Mouse (Mus musculus) liver, embryonic 13.5 days (tissue): ENCODE data around the gene Cyp2w1. TPM values are rescaled to one million over a fixed set of nuclear protein-coding genes. Genes with fewer than 3 reads are reported as not detected.

ENCODE experiments used
- ATAC-seq: fragments of 200-750 bp; cut with Nextera tagmentation; 2 replicates; pipeline ENCODE4 v1.8.0; 2017; ENCODE audit warnings: low read depth, mild to moderate bottlenecking, moderate number of reproducible peaks, moderate library complexity
- DNase-seq: peaks from one replicate; pipeline ENCODE4 v3.0.0; 2022
- H3K27ac ChIP-seq: fragments of 300-500 bp; sonication (generic); 2 replicates; pipeline ENCODE4 v1.5.1; 2015; ENCODE audit warnings: moderate library complexity, mild to moderate bottlenecking, inconsistent platforms
- H3K27me3 ChIP-seq: fragments of 300-500 bp; sonication (generic); 2 replicates; pipeline ENCODE4 v1.6.1; 2015; ENCODE audit warnings: mild to moderate bottlenecking, inconsistent platforms
- H3K36me3 ChIP-seq: fragments of 300-500 bp; sonication (generic); 2 replicates; pipeline ENCODE4 v1.6.1; 2015; ENCODE audit warnings: mild to moderate bottlenecking, inconsistent platforms
- H3K4me1 ChIP-seq: fragments of 300-500 bp; sonication (generic); replicated peaks from 2 replicates; pipeline ENCODE4 v1.6.1; 2015; ENCODE audit warnings: inconsistent platforms
- H3K4me2 ChIP-seq: fragments of 300-500 bp; sonication (generic); 2 replicates; pipeline ENCODE4 v1.6.1; 2015; ENCODE audit warnings: inconsistent platforms, mild to moderate bottlenecking, moderate library complexity
- H3K4me3 ChIP-seq: fragments of 300-500 bp; sonication (generic); replicated peaks from 2 replicates; pipeline ENCODE4 v1.5.1; 2015; ENCODE audit warnings: mild to moderate bottlenecking, inconsistent platforms
- H3K9ac ChIP-seq: fragments of 300-500 bp; sonication (generic); 2 replicates; pipeline ENCODE4 v1.6.1; 2015; ENCODE audit warnings: mild to moderate bottlenecking, inconsistent platforms
- H3K9me3 ChIP-seq: fragments of 300-500 bp; sonication (generic); replicated peaks from 2 replicates; pipeline ENCODE4 v1.6.1; 2016; ENCODE audit warnings: inconsistent platforms
- WGBS: fragments of 180-500 bp; shearing (Covaris S2); methylation state at CpG from one replicate; pipeline ENCODE4 v1.1.7; 2015; ENCODE audit not compliant: insufficient replicate concordance; 5-methylcytosine and 5-hydroxymethylcytosine counted together
- polyA plus RNA-seq: library from polyadenylated mRNA; unstranded; fragments of >200 nt; fragmentation: Nextera tagmentation; extraction: Ambion mirVana; gene quantifications from 2 replicates; pipeline ENCODE4 v1.2.1, GENCODE M21; 2015

Gene Cyp2w1
- polyA plus RNA-seq, 1 experiment from 2014 or later = not detected

- peak within 1 kb of the TSS; percentile 39 for H3K9ac ChIP-seq
- DNase-seq (no peak), ATAC-seq (no peak)
- H3K9me3 ChIP-seq = no peaks in the 10 kb centered on the region
- H3K36me3 ChIP-seq = no peaks in the 10 kb centered on the region
- H3K27ac ChIP-seq = peak within 1 kb of the TSS; percentile 43
- H3K4me1 ChIP-seq = peaks cover 75% of the 10 kb centered on the region
- peak within 1 kb of the TSS; percentile 30; the same call in 1 of the 2 replicates for H3K4me2 ChIP-seq
- WGBS = 43% methylated on average over 5 of the region's 5 CpGs
- no peaks in the 10 kb centered on the region for H3K27me3 ChIP-seq
- H3K4me3 ChIP-seq = no peak within 1 kb of the TSS
Observed at GRCm38 (mm10) chr5:139351134-139351533, 1.3 kb upstream of the Cyp2w1 start, which contains the start of gene Cox19. TSS of gene Cox19 (minus strand) at chr5:139351418.

DNA sequence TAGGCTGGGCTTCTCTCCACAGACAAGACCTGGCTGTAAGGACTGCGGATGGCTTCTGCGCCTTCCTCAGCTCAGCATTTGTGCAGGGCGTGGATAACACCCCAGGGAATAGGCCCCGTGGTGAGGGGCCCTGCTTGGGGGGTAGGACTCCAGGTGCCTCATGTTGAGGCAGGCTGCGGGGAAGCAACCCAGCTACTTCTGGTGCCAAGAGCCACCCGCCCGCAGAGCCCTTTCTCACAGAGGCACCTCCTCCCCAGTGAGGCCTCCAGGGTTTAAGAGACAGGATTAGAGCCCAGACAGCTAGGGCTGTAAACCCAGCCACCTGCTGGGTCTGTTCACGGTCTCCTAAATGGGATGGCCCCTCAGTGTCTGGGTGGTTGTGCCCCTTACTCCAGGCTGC, 789 bp upstream of the Cyp2w1 start:
- H3K4me2 ChIP-seq = no peak overlapping the region
- H3K27me3 ChIP-seq = no peaks in the 10 kb centered on the region
- WGBS = 28% methylated on average over 8 of the region's 8 CpGs
- peaks cover 71% of the 10 kb centered on the region for H3K4me1 ChIP-seq
- H3K9ac ChIP-seq = peak overlapping the region; percentile 5; the same call in 1 of the 2 replicates
- no peak for DNase-seq
- ATAC-seq = no peak
- H3K4me3 ChIP-seq = no peak overlapping the region
- H3K27ac ChIP-seq = peak overlapping the region; percentile 32; the same call in 1 of the 2 replicates
- no peaks in the 10 kb centered on the region for H3K36me3 ChIP-seq
- H3K9me3 ChIP-seq = no peaks in the 10 kb centered on the region

- Histone ChIP-seq H3K9ac (no peak overlapping the region), H3K27me3 (no peaks in the 10 kb centered on the region), H3K4me3 (no peak overlapping the region), H3K9me3 (no peaks in the 10 kb centered on the region), H3K4me2 (no peak overlapping the region), H3K4me1 (peaks cover 61% of the 10 kb centered on the region), H3K36me3 (no peaks in the 10 kb centered on the region), H3K27ac (no peak overlapping the region)
- WGBS = 51% methylated on average over 10 of the region's 10 CpGs
- DNase-seq (peak; percentile 47), ATAC-seq (no peak)
Observed at GRCm38 (mm10) chr5:139353496-139353895, 1.1 kb downstream of the Cyp2w1 start.

- no peak overlapping the region for H3K4me3 ChIP-seq
- no peak for ATAC-seq
- no peaks in the 10 kb centered on the region for H3K36me3 ChIP-seq
- peaks cover 57% of the 10 kb centered on the region for H3K4me1 ChIP-seq
- H3K9ac ChIP-seq = no peak overlapping the region
- H3K9me3 ChIP-seq = no peaks in the 10 kb centered on the region
- H3K27me3 ChIP-seq = no peaks in the 10 kb centered on the region
- no peak for DNase-seq
- H3K27ac ChIP-seq = no peak overlapping the region
- 74% methylated on average over 11 of the region's 11 CpGs for WGBS
- H3K4me2 ChIP-seq = no peak overlapping the region
Observed at GRCm38 (mm10) chr5:139353946-139354345, 1.5 kb downstream of the Cyp2w1 start.

- Histone ChIP-seq H3K27ac (no peak overlapping the region), H3K27me3 (no peaks in the 10 kb centered on the region)
- 32% methylated on average over 19 of the region's 19 CpGs for WGBS
Observed at GRCm38 (mm10) chr5:139355235-139355772, 2.9 kb downstream of the Cyp2w1 start.

DNA sequence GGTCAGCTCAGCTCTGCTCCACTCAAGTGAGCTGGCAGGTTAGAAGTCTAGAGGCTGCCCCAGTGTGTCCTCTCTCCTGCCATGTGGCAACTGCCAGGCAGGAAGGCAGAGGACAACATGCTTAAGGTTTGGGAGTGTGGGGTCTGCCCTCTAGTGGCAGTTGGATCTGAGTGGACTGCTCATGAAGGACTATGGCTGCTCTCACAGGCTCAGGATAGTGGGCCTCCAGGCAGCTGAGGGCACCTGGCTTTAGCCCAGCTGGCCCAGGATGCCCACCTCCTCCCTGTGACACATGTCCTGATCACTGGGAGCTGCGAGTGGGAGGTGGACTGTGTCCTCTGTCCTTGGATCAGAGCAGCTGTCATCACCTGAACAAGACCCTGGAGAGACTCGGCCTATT, 6.2 kb downstream of the Cyp2w1 start:
- Histone ChIP-seq H3K36me3 (peaks cover 10% of the 10 kb centered on the region), H3K4me1 (peaks cover 10% of the 10 kb centered on the region), H3K27ac (no peak overlapping the region), H3K4me3 (no peak overlapping the region), H3K9ac (no peak overlapping the region), H3K9me3 (no peaks in the 10 kb centered on the region), H3K4me2 (no peak overlapping the region), H3K27me3 (no peaks in the 10 kb centered on the region)
- DNase-seq (no peak), ATAC-seq (no peak)
- WGBS = 64% methylated on average over 2 of the region's 2 CpGs

More at GRCm38 (mm10) chr5:139355235-139355772, 2.9 kb downstream of the Cyp2w1 start:
- Histone ChIP-seq H3K36me3 (peaks cover 1% of the 10 kb centered on the region; the same call in 1 of the 2 replicates), H3K9me3 (no peaks in the 10 kb centered on the region), H3K4me3 (no peak overlapping the region), H3K4me1 (peaks cover 44% of the 10 kb centered on the region), H3K4me2 (no peak overlapping the region), H3K9ac (no peak overlapping the region)
- DNase-seq (peak; percentile 66), ATAC-seq (0 out of 2 replicates have a peak, but pooled peaks have one; percentile 19)

DNA sequence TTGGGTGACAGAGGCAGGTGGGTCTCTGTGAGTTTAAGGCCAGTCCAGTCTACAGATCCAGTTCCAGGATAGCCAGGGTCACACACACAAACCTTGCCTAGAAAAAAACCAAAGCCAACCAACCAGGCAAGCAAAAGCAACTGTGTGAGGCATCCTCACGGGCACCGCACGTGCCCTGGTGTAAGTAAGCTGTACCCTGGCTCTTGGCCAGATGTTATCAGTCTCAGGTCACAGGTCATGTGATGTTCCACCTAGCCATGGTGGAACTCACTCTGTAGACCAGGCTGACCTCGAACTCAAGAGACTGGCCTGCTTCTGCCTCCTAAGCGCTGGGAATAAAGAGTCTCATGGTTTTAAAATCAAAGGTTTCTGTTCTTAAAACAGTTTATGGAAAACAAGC, 6.8 kb downstream of the Cyp2w1 start:
- WGBS = 87% methylated on average over 5 of the region's 5 CpGs
- no peak overlapping the region for H3K27ac ChIP-seq
- H3K4me3 ChIP-seq = no peak overlapping the region
- no peaks in the 10 kb centered on the region for H3K27me3 ChIP-seq
- H3K4me1 ChIP-seq = peaks cover 8% of the 10 kb centered on the region
- H3K36me3 ChIP-seq = peaks cover 12% of the 10 kb centered on the region
- DNase-seq = no peak
- H3K9me3 ChIP-seq = no peaks in the 10 kb centered on the region
- ATAC-seq = no peak
- H3K9ac ChIP-seq = no peak overlapping the region
- H3K4me2 ChIP-seq = no peak overlapping the region

DNA sequence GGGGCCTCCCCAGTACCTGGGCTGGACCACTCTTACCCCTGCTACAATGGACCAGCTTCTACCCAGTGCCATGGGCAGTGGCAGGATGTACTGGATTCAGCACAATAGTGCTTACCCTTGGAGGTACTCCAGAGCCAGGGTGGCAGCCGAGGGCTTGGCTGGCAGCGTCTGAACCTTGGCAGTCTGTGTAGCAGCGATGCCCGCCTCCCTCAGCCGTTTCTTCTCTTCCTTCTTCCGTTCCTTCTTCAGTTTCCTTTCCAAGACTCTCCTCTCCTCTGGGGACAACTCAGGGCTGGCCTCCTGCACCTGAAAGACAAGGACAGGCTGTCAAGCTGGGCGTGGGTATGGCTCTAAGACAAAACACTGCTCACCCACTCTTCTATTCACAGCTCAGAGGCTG, 11.4 kb downstream of the Cyp2w1 start:
- H3K27ac ChIP-seq = no peak overlapping the region

GRCm38 (mm10) chr5:139364260-139364910, 12.0 kb downstream of the Cyp2w1 start:
- Histone ChIP-seq H3K9ac (peak overlapping the region; percentile 46), H3K4me1 (peaks cover 52% of the 10 kb centered on the region), H3K4me3 (no peak overlapping the region), H3K4me2 (peak overlapping the region; percentile 19; the same call in 1 of the 2 replicates), H3K9me3 (no peaks in the 10 kb centered on the region), H3K36me3 (peaks cover 12% of the 10 kb centered on the region), H3K27me3 (no peaks in the 10 kb centered on the region), H3K27ac (peak overlapping the region; percentile 83)
- WGBS = 13% methylated on average over 12 of the region's 12 CpGs
- ATAC-seq (peak; percentile 49), DNase-seq (peak; percentile 75)

More for the DNA sequence above, 11.4 kb downstream of the Cyp2w1 start:
- Histone ChIP-seq H3K36me3 (peaks cover 12% of the 10 kb centered on the region), H3K9me3 (no peaks in the 10 kb centered on the region), H3K27me3 (no peaks in the 10 kb centered on the region), H3K4me2 (no peak overlapping the region), H3K4me3 (no peak overlapping the region), H3K9ac (no peak overlapping the region), H3K4me1 (peaks cover 48% of the 10 kb centered on the region)
- DNase-seq (no peak), ATAC-seq (no peak)
- WGBS = 52% methylated on average over 7 of the region's 7 CpGs

- DNase-seq = no peak
- peaks cover 12% of the 10 kb centered on the region for H3K36me3 ChIP-seq
- H3K9ac ChIP-seq = peak overlapping the region; percentile 46
- H3K27ac ChIP-seq = peak overlapping the region; percentile 83
- WGBS = 33% methylated on average over 5 of the region's 5 CpGs
- no peaks in the 10 kb centered on the region for H3K27me3 ChIP-seq
- H3K4me2 ChIP-seq = peak overlapping the region; percentile 19
- H3K4me1 ChIP-seq = peaks cover 58% of the 10 kb centered on the region
- H3K9me3 ChIP-seq = no peaks in the 10 kb centered on the region
- H3K4me3 ChIP-seq = 0 out of 2 replicates have a peak overlapping the region, but pooled peaks have one; percentile 5
- 0 out of 2 replicates have a peak, but pooled peaks have one; percentile 8 for ATAC-seq
Observed at GRCm38 (mm10) chr5:139364911-139365571, 12.6 kb downstream of the Cyp2w1 start.

DNA sequence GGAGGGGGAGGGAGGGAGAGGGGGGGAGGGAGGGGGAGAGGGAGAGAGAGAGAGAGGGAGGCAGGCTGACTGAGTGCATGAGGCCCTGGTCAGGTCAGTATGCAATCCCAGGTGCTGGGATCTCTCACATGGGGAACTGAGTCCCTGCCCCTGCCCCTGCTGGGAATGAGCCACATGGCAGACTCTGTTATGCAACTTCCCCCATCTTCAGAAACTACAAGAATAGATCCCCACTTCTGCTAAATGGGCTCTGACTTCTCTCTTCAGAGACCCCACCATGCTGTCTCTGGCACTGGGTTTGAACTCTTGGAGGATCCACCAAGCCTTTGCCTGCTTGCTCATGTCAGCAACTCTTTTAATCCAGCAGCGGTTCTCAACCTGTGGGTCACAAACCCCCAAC, 13.4 kb downstream of the Cyp2w1 start:
- Histone ChIP-seq H3K9me3 (no peaks in the 10 kb centered on the region), H3K27me3 (no peaks in the 10 kb centered on the region), H3K27ac (peak overlapping the region; percentile 66), H3K36me3 (peaks cover 7% of the 10 kb centered on the region), H3K4me3 (no peak overlapping the region), H3K4me1 (peaks cover 66% of the 10 kb centered on the region), H3K9ac (no peak overlapping the region), H3K4me2 (no peak overlapping the region)
- 45% methylated on average over 1 of the region's 1 CpGs for WGBS
- ATAC-seq = no peak
- DNase-seq = no peak
